Mouse (Mus musculus): ENCODE measurements around the gene Supt3. TPM values are rescaled to one million over a fixed set of nuclear protein-coding genes. Genes with fewer than 3 reads are reported as not detected.
A peak's percentile ranks its signal among the peaks of the same experiment; 100 is the strongest.

Supt3 gene
- 10 to 100 TPM; 15.4 to 16.1 TPM for total RNA-seq (2021)
- long read RNA-seq, experiment 1, transcript Supt3-201 (12 exons, 1,508 nt), result major isoform, 5 of 8 reads
- long read RNA-seq, experiment 1, partial matches to known transcripts, result 0 of 8 reads
- long read RNA-seq, experiment 1, other reads (novel, unspliced or antisense), result 3 of 8 reads
- long read RNA-seq, experiment 2, transcript Supt3-201 (12 exons, 1,508 nt), result major isoform, 7 of 10 reads
- long read RNA-seq, experiment 2, partial matches to known transcripts, result 0 of 10 reads
- long read RNA-seq, experiment 2, other reads (novel, unspliced or antisense), result 3 of 10 reads

DNA sequence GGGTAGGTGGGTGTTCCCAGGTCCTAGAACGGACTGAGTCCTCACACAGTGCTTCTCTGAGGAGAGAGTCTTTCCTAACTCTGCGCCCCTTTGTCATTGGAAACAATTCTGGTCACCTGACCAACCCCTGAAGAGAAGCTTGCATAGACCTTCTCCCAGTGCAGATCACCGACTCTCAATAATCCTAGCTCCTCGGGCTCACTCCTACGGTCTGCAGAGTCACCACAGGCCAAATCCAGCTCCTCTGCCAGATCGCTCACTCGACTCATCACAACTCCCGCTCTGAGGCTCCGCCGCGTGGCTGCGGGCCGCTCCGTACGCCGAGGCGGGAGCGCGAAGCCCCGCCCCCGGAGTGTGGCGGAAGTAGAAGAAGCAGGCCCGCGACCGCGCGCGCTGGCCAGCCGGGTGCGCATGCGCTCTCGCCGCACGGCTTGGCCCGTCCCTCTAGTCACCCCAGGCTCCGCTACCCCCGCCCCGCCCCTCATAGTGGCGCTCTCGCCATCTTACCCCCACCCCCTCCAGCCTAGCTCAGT, at the start of gene Supt3:
Gene Supt3, plus strand, starts transcription at position 415 of the 533 bp plus-strand sequence.
- peak; percentile 96 to 97 for DNase-seq (ENCODE audit: low spot score in 2 of 2)

DNA sequence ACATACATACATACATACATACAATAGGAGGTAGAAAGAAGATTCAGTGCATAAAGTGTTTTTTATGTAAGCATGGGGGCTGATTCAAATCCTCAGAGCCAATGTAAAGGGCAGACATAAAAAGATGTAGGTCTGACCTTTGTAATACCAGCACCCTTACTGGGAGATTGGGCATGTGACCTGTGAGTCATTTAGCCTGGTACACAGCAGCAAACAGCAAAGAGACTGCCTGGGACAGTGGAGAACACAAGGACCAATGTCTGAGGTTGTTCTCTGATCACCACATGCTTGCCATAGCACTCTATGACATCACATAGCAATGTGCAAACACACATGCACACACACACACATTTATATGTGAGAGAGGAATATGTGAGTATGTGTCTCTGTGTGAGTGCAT, 49.3 kb upstream of the Supt3 start:
- DNase-seq (ENCODE audit: low spot score in 2 of 2), result no peak

DNA sequence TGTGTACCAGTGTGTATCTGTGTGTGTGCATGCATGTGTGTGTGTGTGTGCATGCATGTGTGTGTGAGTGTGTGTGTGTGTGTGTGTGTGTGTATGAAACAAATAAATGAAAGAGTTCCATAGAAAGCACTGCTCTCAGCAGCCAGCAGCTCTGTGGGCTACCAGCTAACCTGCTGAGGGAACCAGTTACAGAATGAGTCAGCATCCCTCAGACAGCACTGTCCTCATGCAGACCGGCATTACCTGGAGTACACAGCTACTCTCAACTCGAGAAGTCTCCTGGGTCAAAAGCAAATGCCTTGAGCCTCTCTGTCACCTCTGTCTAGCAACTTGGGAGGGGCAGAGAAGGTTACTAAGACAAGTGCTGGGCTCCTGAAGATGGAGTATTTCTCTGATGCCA, 48.5 kb upstream of the Supt3 start:
- DNase-seq (ENCODE audit: low spot score in 2 of 2), result no peak

- DNase-seq (ENCODE audit: low spot score in 2 of 2), result no peak
Observed at GRCm38 (mm10) chr17:44733544-44734310, 43.2 kb upstream of the Supt3 start.

DNA sequence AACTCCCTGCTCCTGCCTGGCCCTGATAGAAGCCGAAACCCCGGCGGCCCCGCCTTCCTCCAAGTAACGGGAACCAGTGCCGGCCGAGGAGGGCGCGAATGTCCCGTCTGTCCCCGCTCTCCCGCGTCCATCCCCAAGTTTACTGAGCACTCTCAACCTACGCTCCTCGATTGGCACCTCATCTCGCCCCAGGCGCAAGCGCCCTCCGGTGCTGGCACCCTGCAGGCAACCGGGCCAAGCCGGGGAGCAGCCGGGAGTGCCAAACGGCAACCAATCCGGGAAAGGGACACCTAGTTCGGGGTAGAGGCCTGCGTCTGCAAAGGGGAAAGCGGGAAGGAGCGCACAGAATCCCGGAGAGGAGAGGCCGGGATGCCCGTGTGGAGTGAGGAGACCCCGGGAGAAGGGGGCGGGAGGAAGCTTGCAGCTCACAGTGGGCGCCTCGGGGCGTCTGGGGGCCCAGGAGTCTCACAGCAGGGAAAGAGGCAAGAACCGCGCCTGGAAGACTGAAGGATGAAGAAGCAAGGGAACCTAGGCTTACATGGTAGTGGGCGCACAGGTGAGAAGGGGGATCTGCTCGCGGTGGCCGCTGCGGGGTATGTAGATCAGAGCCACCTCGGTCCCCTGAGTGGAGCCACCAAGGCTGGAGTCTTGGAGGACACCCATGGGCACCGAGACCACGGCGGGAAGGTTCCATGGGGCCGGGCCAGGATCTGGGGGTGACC, 42.3 kb upstream of the Supt3 start:
- DNase-seq (ENCODE audit: low spot score in 2 of 2), result peak; percentile 50 to 67

DNA sequence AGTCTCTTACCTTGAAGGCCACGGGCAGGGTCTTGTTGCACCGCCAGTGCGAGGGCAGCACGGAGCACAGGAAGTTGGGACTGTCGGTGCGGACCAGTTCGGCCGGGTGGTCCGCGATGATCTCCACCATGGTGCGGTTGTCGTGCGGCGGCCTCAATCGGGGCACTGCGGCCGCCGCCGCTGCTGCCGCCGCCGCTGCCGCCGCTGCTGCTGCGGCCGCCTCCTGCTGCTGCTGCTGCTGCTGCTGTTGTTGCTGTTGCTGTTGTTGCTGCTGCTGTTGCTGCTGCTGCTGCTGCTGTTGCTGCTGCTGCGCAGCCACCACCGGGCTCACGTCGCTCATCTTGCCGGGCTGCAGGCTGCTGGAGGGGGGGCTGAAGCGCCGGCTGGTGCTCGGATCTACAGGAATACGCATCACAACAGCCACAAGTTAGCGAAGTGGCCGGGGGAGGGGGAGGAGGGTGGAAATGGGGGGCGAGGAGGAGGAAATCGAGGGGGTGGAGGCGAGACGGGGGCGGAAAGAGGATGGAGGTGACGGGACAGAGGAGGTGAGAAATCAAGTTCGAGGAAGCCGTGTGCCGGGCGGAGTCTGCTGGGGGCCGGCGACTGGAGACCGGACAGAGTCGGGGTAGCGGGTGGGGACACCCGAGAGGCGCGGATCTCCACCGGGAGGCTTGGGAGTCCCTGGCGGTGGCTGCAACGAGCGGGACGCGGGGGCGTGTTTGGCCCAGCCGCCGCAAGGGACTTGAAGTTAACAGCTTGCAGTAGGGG, 41.5 kb upstream of the Supt3 start:
- DNase-seq (ENCODE audit: low spot score in 2 of 2), result peak in 1 of 2 experiments; percentile 39

DNA sequence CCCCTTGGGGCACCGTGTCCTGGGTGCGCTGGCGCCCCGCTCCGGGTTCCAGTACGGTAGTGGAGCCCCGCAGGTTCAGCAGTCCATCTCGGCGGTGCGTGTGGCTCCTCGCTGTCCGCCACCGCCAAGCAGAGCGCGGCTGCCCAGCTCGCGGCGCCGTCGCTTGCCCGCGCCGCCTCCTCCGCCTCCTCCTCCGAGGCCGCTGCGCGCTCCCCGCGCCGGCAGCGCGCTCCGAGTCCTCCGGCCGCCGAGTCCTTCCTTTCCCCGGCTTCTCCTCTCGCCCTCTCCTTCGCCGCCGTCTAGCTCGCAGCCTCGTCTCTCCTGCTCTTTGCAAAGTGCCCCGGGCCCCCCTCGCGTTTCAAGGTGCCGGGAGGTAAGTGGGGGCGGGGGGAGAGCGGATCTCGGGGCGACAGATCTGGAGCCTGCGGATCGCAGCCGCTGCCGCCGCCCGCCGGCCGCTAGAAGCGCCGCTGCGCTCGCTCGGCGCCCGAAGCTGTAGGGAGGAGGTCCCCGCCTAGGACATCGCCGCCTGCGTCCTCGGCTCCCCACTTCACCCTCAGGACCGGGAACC, 40.9 kb upstream of the Supt3 start:
- DNase-seq (ENCODE audit: low spot score in 2 of 2), result peak; percentile 59 to 76

- peak in 1 of 2 experiments; percentile 38 for DNase-seq (ENCODE audit: low spot score in 2 of 2)
Observed at GRCm38 (mm10) chr17:44737275-44738120, 39.5 kb upstream of the Supt3 start.

DNA sequence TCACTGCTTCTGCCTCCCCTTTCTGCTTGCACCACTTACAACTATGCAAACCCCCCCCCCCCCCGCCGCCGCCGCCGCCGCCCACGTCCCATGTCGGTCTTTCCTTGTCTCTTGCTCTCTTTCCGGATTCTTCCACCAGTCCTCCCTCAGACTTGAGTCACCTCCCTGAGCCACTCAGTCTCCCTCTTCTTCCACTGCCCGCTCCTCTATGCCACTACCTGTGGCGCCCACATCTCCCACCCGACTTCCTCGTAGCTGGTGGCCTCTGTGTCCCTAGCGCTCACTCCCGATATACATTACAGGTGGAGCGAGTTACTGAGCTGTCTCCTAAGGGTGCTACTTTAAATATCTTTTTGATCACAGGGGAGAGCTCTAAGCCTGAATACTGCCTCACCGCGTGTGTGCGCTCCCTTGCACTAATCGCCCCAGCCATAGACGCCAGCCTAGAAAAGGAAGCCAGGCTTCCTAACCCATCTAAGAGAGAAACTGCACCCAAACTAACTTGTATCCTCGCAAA, 38.8 kb upstream of the Supt3 start:
- no peak for DNase-seq (ENCODE audit: low spot score in 2 of 2)

DNA sequence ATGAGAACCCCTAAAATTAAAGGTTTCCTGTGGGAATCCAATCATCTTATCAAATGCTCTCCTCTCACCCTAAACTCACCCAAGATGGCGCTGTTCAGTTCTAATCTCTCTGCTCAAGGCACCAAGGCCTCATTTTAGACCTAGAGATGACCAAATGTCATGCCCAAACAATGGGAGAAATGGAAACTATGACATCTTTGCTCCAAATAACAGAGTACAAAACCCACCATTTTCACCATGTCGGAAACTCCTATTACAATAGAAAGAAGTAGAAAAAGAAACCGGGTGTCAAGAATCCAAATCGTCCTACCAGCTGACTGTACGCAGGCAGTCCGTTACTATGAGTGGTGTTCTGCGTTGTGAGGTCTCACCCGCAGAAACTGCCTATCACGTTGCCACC, 34.7 kb upstream of the Supt3 start:
- DNase-seq (ENCODE audit: low spot score in 2 of 2), result no peak

DNA sequence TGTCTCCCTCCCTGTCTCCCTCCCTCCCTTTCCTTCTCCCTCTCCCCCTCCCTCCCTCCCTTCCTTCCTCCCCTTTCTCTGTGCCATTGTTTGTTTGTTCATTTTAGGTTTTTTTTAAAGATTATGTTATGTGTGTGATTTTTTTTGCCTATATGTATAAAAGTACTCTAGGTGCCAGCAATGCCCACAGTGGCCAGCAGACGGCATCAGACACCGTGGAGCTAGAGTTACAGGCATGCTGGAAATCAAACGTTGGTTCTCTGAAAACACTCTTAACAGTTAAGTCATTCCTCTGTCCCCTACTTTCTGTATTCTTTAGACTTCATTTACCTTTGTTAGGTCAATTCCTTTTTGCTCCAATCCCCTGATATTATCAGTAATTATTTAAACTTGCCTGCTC, 33.2 kb upstream of the Supt3 start:
- no peak for DNase-seq (ENCODE audit: low spot score in 2 of 2)

DNA sequence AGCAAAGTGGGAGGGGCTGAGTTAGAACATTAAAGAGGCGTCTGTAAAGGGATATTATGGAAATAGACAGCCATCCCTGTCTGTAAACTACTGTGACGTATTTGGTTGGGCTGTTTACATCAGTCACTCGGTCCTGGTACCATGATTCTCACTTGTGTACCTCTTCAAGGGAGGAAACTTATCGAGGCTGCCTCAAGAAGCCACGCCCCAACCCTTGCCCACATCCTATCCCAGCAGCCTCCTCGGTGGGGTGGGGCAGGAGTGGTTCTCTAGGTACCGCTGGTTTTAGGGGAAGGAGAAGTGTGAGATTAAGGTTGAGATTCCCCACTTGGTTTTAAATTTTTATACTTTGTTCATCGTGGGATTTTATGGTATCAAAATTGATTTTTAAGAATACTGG, 31.6 kb upstream of the Supt3 start:
- no peak for DNase-seq (ENCODE audit: low spot score in 2 of 2)

GRCm38 (mm10) chr17:44766318-44766717, 10.6 kb upstream of the Supt3 start:
- no peak for DNase-seq (ENCODE audit: low spot score in 2 of 2)

- DNase-seq (ENCODE audit: low spot score in 2 of 2), result no peak
Observed at GRCm38 (mm10) chr17:44766975-44767374, 10.0 kb upstream of the Supt3 start.

- no peak for DNase-seq (ENCODE audit: low spot score in 2 of 2)
Observed at GRCm38 (mm10) chr17:44767375-44767774, 9.6 kb upstream of the Supt3 start.

DNA sequence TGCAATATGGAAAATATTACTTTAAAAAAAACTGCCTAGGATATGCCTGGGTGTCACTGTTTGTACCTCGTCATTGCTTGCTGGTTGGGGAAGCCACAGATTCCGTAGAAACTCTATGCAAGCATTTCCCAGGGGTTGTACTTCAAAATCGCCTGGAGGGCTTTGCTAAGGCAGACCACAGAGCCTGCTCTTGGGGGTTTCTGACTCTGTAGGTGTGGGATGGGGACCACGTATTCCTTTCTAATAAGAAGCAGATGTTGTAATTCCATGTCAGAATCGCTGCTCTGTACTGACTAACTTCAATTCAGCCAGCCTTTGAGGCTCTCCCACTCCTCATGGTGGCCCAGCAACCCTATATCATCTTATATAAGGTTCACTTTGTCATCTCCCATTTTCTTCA, 8.4 kb upstream of the Supt3 start:
- DNase-seq (ENCODE audit: low spot score in 2 of 2), result no peak

DNA sequence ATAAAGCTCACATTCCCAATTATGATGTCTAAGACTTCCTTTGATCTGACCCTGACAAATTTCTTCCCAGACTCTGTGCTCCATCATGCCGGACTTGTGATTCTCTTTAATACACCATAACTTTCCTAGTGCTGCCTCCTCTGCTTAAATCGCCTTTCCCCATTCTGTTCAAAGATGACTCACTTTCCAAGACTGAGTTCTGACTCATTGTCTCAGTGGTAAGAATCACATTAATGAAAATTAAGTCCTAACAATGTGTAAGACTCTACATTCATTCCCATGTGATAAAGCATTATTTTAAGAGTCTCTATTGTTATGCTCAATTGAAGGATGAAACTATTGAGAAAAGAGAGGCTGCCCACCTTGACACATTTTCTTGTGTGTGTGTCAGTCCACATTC, 6.1 kb upstream of the Supt3 start:
- no peak for DNase-seq (ENCODE audit: low spot score in 2 of 2)

- no peak for DNase-seq (ENCODE audit: low spot score in 2 of 2)
Observed at GRCm38 (mm10) chr17:44772576-44772975, 4.4 kb upstream of the Supt3 start.

DNA sequence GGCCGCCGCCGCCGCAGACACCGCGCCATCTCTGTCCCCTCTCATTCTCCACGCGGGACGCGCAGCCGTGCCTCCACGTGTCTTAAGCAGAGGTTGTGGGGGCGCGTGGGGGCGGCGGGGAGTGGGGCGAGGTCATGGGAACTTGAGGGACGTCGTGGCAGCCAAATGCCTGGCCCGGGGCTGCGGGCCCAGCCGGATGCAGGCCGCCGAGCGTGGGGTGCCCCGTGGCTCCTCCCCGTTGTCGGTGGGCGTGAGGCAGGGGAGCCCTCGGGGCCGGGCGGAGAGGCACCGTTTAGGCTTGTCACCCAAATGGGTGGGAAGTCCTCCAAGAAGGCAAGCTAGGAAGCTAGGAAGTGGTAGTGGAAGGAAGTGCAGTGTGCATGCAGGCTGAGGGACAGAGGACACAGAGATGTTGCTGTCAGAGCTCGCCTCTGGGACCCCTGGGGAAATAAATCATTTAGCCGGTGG, 419 bp downstream of the Supt3 start:
- DNase-seq (ENCODE audit: low spot score in 2 of 2), result peak; percentile 70 to 74
